Mouse (Mus musculus): Measurements from ENCODE around the gene Mapk8. TPM values are rescaled to one million over a fixed set of nuclear protein-coding genes. Genes with fewer than 3 reads are reported as not detected.

The Mapk8 gene
- polyA plus RNA-seq, 1 experiment from 2014 or later = 14.3 TPM

DNA sequence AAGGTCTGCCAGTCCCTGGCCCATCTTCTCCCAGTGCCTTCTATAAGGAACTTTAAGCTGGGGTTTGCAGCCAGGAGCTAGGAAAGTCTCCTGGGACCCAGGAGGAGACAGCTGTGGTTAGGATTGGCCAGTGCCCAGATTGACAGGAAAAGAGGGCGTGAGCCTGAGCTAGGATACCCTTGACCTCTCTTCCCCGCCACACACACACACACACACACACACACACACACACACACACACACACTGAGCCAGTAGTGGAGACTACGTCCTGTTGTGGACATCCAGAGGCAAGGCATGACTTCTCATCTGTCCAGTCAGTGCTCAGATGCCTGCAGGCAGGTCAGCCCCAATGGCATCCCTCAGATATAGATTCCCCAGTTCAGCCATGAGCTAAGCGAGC is 85.4 kb downstream of the Mapk8 start:
- Histone ChIP-seq H3K27me3 (replicated peaks) (no peaks in the 10 kb centered on the region), H3K4me2 (peak overlapping the region; percentile 29; the same call in 1 of the 2 replicates), H3K9me3 (no peaks in the 10 kb centered on the region), H3K9ac (no peak overlapping the region), H3K4me3 (replicated peaks) (no peak overlapping the region), H3K4me1 (peaks cover 11% of the 10 kb centered on the region; the same call in 1 of the 2 replicates), H3K36me3 (no peaks in the 10 kb centered on the region), H3K27ac (no peak overlapping the region)
- WGBS = 52% methylated on average over 4 of the region's 4 CpGs
- ATAC-seq (ENCODE audit: insufficient read depth, low FRiP score, low read depth) = no peak

DNA sequence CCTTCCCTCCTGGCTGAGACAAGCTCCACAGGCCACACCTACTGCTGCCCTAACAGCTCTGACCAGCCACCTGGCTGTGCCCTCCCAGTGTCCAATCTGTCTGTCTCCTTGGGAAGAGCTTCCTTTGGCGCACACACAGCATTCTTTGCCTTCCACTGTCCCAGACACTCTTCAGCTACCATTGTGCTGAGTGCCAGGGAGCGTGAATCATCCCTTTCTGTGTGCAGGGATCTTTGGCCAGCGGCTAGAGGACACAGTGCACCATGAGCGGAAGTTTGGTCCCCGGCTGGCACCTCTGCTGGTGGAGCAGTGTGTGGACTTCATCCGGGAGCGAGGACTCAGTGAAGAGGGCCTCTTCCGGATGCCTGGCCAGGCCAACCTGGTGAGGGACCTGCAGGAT is 88.1 kb downstream of the Mapk8 start:
- ATAC-seq (ENCODE audit: insufficient read depth, low FRiP score, low read depth) = no peak
- 88% methylated on average over 8 of the region's 8 CpGs for WGBS
- no peak overlapping the region for H3K4me2 ChIP-seq
- H3K4me1 ChIP-seq = peaks cover 11% of the 10 kb centered on the region; the same call in 1 of the 2 replicates
- H3K9me3 ChIP-seq = no peaks in the 10 kb centered on the region
- no peak overlapping the region for H3K4me3 ChIP-seq (replicated peaks)
- no peak overlapping the region for H3K9ac ChIP-seq
- no peaks in the 10 kb centered on the region for H3K36me3 ChIP-seq
- H3K27ac ChIP-seq = no peak overlapping the region
- H3K27me3 ChIP-seq (replicated peaks) = no peaks in the 10 kb centered on the region

DNA sequence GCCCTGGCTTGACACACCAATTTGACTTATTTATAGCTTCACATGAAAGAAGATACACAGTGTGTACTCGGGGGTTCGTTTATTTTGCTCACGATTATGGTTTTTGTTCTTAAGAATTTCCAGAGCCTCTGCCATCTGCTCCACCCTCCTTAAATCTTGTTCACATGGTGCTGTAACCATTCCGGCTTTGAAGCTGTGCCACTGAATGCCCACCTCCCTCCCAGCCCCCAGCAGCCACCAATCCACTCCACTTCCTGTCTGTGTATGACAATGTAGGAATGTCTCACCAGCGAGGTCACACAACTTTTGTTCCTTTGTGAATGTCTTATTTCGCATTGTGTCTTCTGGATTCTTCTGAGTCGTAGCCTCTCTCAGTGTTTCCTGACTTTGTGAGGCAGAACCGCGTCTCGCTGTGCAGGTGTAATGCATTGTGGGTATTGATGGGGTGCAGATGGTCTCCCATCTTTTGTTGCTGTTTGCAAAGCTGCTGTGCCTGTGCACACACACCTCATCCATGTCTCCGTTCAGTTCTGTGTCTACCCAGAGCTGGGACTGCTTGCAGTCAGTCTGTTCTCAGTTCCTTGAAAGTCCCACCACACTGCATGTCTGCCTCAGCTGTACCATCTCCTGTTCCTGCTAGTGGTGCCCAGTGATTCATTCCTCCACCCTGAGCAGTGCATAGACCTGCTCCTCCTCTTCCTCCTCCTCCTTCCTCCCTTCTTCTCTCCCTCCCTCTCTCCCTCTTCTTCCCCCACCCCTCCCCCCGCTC is 89.2 kb downstream of the Mapk8 start:
- Histone ChIP-seq H3K4me3 (replicated peaks) (no peak overlapping the region), H3K9me3 (no peaks in the 10 kb centered on the region), H3K9ac (no peak overlapping the region), H3K4me2 (no peak overlapping the region), H3K36me3 (no peaks in the 10 kb centered on the region), H3K4me1 (peaks cover 8% of the 10 kb centered on the region; the same call in 1 of the 2 replicates), H3K27ac (no peak overlapping the region), H3K27me3 (replicated peaks) (no peaks in the 10 kb centered on the region)
- ATAC-seq (ENCODE audit: insufficient read depth, low FRiP score, low read depth) = no peak
- WGBS = 59% methylated on average over 12 of the region's 12 CpGs

DNA sequence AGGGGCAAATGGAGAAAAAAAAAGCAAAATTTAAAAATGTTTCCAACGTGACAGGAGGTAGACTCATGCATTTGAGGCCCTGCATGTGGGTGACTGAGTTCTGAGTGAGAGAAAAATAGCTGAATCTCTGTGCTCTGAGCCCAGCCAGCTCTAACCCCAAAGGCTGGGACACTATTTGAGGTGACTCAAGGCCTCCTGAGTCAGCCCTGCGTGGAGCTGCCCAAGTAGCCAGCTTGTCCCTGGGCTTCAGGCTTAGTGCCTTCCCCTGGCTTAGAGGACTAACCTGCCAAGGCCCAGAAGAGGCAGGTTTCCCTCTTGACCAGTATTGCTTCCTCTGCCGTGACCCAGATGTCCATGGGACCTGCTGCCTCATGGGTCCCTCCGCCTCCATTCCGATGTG is 91.7 kb downstream of the Mapk8 start:
- Histone ChIP-seq H3K4me1 (peaks cover 8% of the 10 kb centered on the region; the same call in 1 of the 2 replicates), H3K9ac (no peak overlapping the region), H3K4me2 (no peak overlapping the region), H3K36me3 (no peaks in the 10 kb centered on the region), H3K27me3 (replicated peaks) (peaks cover 24% of the 10 kb centered on the region), H3K9me3 (no peaks in the 10 kb centered on the region), H3K27ac (no peak overlapping the region), H3K4me3 (replicated peaks) (no peak overlapping the region)
- whole genome bisulfite sequencing = 78% methylated on average over 5 of the region's 5 CpGs
- no peak for ATAC-seq (ENCODE audit: insufficient read depth, low FRiP score, low read depth)

DNA sequence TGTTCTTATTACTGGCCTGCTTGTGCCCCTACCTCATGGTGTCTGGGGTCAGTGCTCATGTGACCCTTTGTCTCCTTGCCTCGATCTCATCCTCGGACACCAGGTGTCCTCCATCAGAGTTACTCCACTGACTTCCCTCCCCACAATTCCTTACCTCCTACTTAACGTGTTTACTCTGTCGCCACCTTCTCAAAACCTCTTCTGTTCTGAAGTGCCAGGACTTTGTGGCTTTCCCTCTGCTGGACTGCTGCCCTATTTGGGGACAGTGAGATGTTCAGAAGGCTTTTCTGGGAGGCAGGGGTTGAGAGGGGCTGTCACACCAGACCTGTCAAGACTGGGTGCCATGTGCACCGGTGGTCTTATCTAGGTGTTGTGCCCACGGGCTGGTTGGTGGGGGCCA is 94.1 kb downstream of the Mapk8 start:
- H3K4me1 ChIP-seq = peaks cover 8% of the 10 kb centered on the region; the same call in 1 of the 2 replicates
- no peaks in the 10 kb centered on the region for H3K9me3 ChIP-seq
- no peak for ATAC-seq (ENCODE audit: insufficient read depth, low FRiP score, low read depth)

DNA sequence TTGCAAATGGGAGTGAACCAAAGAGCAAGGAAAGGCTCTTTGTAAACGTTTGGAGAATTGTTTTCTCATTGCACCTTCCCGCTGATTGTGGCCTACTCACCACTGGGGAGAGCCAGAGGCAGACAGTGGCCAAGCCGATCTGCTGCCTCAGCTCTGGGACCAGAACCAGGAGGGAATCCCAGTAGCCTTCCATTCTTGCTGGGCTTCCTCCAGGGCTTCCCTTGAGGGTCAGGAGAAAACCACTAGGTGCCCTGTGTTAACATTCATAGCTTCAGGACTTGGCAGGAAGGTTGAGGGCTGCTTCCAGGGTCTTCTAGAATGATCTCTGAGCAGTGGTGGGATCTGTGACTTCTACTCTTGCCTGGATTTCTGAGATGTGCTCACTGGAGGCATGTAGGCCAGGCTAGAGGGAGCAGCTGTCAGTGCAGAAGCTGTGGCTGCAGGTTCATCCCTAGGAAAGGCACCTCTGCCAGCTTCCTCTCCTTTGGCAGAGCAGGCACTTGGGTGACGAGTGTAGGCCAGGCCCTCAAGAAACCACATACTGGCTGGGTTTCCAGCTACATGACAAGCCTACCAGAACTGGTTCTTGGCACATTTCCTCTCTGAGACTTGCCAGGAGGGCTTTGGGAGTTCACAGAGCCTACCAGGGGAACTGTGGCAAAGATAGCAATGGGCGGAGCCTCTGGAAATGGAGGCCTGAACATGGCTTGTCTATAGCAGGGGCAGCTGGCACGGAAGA is 94.8 kb downstream of the Mapk8 start:
- peaks cover 36% of the 10 kb centered on the region for H3K27me3 ChIP-seq (replicated peaks)
- no peak overlapping the region for H3K27ac ChIP-seq
- H3K4me2 ChIP-seq = no peak overlapping the region
- peaks cover 8% of the 10 kb centered on the region; the same call in 1 of the 2 replicates for H3K4me1 ChIP-seq
- no peak overlapping the region for H3K4me3 ChIP-seq (replicated peaks)
- no peaks in the 10 kb centered on the region for H3K36me3 ChIP-seq
- H3K9ac ChIP-seq = no peak overlapping the region
- no peak for ATAC-seq (ENCODE audit: insufficient read depth, low FRiP score, low read depth)
- no peaks in the 10 kb centered on the region for H3K9me3 ChIP-seq
- 76% methylated on average over 6 of the region's 6 CpGs for whole genome bisulfite sequencing

More for the DNA sequence above, 94.1 kb downstream of the Mapk8 start:
- H3K27ac ChIP-seq = no peak overlapping the region
- H3K4me2 ChIP-seq = no peak overlapping the region
- H3K36me3 ChIP-seq = no peaks in the 10 kb centered on the region
- H3K9ac ChIP-seq = no peak overlapping the region
- WGBS = 65% methylated on average over 6 of the region's 6 CpGs
- no peak overlapping the region for H3K4me3 ChIP-seq (replicated peaks)
- peaks cover 36% of the 10 kb centered on the region for H3K27me3 ChIP-seq (replicated peaks)

DNA sequence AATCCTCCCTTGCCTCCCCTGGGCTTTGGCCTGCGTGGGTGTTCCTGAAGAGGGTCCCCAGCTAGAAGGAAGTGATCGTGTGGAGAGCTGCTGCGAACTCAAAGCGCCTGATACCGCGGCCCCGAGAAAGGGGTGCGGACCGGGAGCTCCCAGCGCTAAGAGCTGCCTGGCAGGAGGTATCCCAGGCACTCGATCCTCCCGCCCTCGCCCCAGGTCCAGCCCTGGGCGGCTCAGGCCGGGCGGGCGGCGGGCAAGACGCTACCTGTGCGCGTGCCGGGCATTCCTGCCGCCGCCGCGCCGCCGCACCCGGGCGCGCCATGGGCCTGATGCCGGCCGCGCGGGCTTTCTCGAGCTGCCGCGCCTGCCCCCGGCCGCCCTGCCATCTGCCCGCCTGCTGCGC is 95.9 kb downstream of the Mapk8 start:
- Histone ChIP-seq H3K9ac (0 out of 2 replicates have a peak overlapping the region, but pooled peaks have one; percentile 9), H3K27me3 (replicated peaks) (peaks cover 36% of the 10 kb centered on the region), H3K9me3 (no peaks in the 10 kb centered on the region), H3K4me3 (replicated peaks) (peak overlapping the region; percentile 43), H3K36me3 (no peaks in the 10 kb centered on the region), H3K4me2 (peak overlapping the region; percentile 84), H3K27ac (no peak overlapping the region), H3K4me1 (peaks cover 8% of the 10 kb centered on the region; the same call in 1 of the 2 replicates)
- WGBS = under 1% methylated on average over 28 of the region's 42 CpGs
- ATAC-seq (ENCODE audit: insufficient read depth, low FRiP score, low read depth) = peak; percentile 36; the same call in 1 of the 2 replicates

DNA sequence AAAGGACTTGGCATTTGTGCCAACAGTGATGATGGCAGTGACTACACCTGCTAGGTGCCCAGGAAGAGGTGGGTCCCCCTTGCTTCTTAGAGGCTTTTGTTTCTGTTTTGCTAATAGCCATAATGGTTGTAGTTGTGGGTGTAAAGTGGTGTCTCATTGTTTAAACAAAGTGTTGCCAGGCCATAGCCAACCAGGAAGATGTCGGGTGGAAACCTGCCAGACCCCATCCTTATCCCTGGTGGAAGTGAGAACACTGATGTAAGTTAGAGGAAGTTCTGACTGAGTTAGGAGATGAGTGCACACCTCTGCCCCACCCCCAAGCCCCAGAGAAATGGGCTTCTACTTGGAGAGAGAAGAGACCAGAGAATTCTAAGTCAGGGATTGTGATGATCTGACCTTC is 98.8 kb downstream of the Mapk8 start:
- H3K27me3 ChIP-seq (replicated peaks) = peaks cover 36% of the 10 kb centered on the region
- WGBS = 39% methylated on average over 1 of the region's 1 CpGs

DNA sequence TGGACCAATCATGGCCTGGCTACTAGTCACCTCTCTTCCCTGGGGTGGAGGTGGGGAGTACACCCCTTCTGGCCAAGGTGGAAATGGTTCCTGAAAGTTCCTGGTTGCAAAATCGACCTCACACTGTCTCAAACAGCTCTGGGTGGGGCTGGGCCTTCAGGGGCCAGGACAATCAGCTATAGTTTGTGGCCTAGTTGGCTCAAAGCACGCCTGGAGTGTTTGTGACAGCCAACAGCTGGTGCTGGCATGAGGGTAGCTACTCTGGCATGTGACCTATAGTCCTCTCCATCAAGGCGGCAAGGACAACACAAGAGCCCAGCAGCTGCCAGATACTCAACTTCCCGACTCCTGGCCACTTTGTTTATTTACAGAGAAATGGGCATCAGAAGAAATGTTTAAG is 99.2 kb downstream of the Mapk8 start:
- 47% methylated on average over 4 of the region's 4 CpGs for WGBS

More for the DNA sequence above, 98.8 kb downstream of the Mapk8 start:
- Histone ChIP-seq H3K4me1 (peaks cover 8% of the 10 kb centered on the region; the same call in 1 of the 2 replicates), H3K4me2 (no peak overlapping the region), H3K36me3 (no peaks in the 10 kb centered on the region), H3K27ac (no peak overlapping the region), H3K4me3 (replicated peaks) (no peak overlapping the region), H3K9me3 (no peaks in the 10 kb centered on the region), H3K9ac (no peak overlapping the region)
- ATAC-seq (ENCODE audit: insufficient read depth, low FRiP score, low read depth) = no peak

DNA sequence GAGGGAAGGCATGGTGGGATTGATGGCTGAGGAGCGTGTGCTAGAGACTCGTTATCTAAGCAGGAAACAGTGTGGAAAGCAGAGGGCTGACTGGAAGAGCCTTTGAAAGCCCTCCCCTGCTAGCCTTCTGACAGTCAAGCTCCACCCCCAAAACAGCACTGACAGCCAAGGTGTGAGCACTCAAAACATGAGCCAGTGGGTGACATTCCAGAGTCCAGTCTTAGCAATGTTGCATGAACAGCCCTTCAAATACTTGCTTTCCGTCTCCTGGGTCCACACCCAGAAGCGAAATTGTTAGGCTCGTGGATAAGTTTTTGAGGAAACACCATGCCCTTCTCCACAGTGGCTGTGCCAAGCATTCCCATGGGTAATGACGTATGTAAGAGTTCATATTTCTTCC is 100.4 kb downstream of the Mapk8 start:
- 62% methylated on average over 6 of the region's 6 CpGs for WGBS
- no peak overlapping the region for H3K4me3 ChIP-seq (replicated peaks)
- no peak overlapping the region for H3K9ac ChIP-seq
- no peak overlapping the region for H3K27ac ChIP-seq
- H3K27me3 ChIP-seq (replicated peaks) = peaks cover 25% of the 10 kb centered on the region
- H3K9me3 ChIP-seq = no peaks in the 10 kb centered on the region
- H3K4me1 ChIP-seq = peaks cover 8% of the 10 kb centered on the region; the same call in 1 of the 2 replicates
- ATAC-seq (ENCODE audit: insufficient read depth, low FRiP score, low read depth) = no peak
- H3K4me2 ChIP-seq = no peak overlapping the region
- H3K36me3 ChIP-seq = no peaks in the 10 kb centered on the region

More for the DNA sequence above, 99.2 kb downstream of the Mapk8 start:
- H3K4me2 ChIP-seq = no peak overlapping the region
- ATAC-seq (ENCODE audit: insufficient read depth, low FRiP score, low read depth) = no peak
- no peak overlapping the region for H3K9ac ChIP-seq
- H3K9me3 ChIP-seq = no peaks in the 10 kb centered on the region
- peaks cover 8% of the 10 kb centered on the region; the same call in 1 of the 2 replicates for H3K4me1 ChIP-seq
- no peak overlapping the region for H3K4me3 ChIP-seq (replicated peaks)
- no peaks in the 10 kb centered on the region for H3K36me3 ChIP-seq
- peaks cover 36% of the 10 kb centered on the region for H3K27me3 ChIP-seq (replicated peaks)
- no peak overlapping the region for H3K27ac ChIP-seq

DNA sequence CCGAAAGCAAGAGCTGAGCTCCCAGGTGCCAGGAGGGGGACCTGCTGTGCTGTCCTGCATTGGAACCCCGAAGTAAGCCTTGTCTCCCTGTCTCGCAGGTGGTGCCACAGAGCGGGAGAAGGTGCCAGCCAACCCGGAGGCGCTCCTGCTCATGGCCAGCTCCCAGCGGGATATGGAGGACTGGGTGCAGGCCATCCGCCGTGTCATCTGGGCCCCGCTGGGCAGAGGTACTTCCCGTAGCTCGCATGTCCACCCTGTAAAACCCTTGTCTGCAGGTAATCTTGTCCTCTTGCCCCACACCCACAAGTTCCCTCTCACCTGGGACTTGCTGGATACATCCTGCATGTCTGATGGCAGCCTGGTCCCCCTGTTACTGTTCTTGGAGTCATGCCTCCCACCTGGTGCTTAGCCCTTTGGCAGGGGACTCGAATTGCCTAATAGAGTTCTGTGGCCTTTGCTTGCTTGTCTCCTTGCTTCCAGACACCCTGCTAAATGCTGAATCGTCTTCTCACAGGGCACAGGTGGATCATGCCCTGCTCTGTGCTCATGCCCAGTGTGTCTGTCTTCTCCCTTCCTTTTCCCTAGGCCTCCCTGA is 103.7 kb downstream of the Mapk8 start:
- no peak overlapping the region for H3K27ac ChIP-seq
- no peak overlapping the region for H3K9ac ChIP-seq
- H3K36me3 ChIP-seq = no peaks in the 10 kb centered on the region
- 85% methylated on average over 14 of the region's 14 CpGs for WGBS
- no peaks in the 10 kb centered on the region for H3K4me1 ChIP-seq
- no peaks in the 10 kb centered on the region for H3K9me3 ChIP-seq
- H3K4me3 ChIP-seq (replicated peaks) = no peak overlapping the region
- H3K4me2 ChIP-seq = no peak overlapping the region
- H3K27me3 ChIP-seq (replicated peaks) = no peaks in the 10 kb centered on the region
- ATAC-seq (ENCODE audit: insufficient read depth, low FRiP score, low read depth) = no peak

DNA sequence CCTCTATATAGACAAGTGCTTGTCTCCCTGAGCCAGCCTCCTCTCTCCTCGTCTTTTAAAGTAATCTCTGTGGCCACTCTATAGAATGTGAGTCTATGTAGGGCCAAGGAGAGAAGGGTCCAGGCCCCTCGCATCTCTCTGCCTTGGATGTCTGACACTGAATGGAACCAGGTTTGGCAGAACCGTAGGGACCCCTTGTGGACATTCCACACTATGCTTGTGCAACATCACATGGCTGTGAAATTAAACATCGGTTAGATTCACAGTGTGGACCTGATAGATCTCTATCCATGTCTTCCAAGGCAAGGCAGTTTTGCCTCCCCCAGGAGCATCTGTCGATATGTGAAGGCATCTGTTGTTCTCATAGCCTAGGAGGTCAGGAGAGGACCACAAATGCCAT is 108.3 kb downstream of the Mapk8 start:
- Histone ChIP-seq H3K4me2 (no peak overlapping the region), H3K9me3 (no peaks in the 10 kb centered on the region), H3K9ac (no peak overlapping the region), H3K36me3 (no peaks in the 10 kb centered on the region), H3K4me3 (replicated peaks) (no peak overlapping the region), H3K27ac (no peak overlapping the region), H3K27me3 (replicated peaks) (no peaks in the 10 kb centered on the region), H3K4me1 (no peaks in the 10 kb centered on the region)
- ATAC-seq (ENCODE audit: insufficient read depth, low FRiP score, low read depth) = no peak
- 68% methylated on average over 5 of the region's 5 CpGs for WGBS
